Mouse (Mus musculus): Measurements from ENCODE around the gene Gm20737.
"Not testable (repeated sequence)": the region's sequence is repeated elsewhere in the genome, so short reads cannot be mapped to it uniquely, and the experiment has no call there.

- TF ChIP-seq CTCF (IDR thresholded peaks at IDR 0.05; ENCODE audit: borderline replicate concordance, insufficient read depth, low read length); POLR2A (IDR thresholded peaks at IDR 0.05; ENCODE audit: low read depth, low read length): not testable (repeated sequence)
Observed at GRCm38 (mm10) chrY:10535942-10536341, at the start of gene Gm20737.

All from embryonic fibroblast, embryonic 13.5 days (primary cell).